Mouse (Mus musculus): ENCODE measurements around the gene Acod1. TPM values are rescaled to one million over a fixed set of nuclear protein-coding genes. Genes with fewer than 3 reads are reported as not detected.
A peak's percentile ranks its signal among the peaks of the same experiment; 100 is the strongest.

Gene Acod1
- total and polyA plus RNA-seq, 2 experiments = 0.07 to 0.09 TPM

DNA sequence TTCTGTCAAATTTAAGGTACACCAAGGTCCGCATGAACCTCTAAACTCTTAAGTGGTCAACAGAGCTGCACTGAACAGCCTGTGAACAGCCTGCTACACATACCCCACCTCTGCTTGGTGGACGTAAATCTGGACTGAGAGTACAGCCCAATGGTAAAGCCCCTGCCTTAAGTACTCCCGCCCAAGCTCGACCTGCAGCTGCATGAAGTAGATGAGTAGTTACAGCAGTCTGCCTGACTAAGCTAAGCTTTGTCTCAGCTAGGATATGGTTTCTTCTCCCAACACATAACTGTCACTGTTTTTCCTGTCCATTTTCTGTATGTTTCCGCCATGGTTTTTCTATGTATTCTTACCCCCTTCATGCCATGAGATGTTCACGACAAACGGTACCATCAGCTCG is 49.0 kb downstream of the Acod1 start:
- Histone ChIP-seq H3K79me2 (ENCODE audit: control insufficient read depth, insufficient read depth, low read length) (peaks cover 45% of the 10 kb centered on the region), H3K27me3 (ENCODE audit: control insufficient read depth, insufficient read depth, low read length) (no peaks in the 10 kb centered on the region), H3K4me1 (ENCODE audit: control insufficient read depth, insufficient read depth, low read length) (peaks cover 8% of the 10 kb centered on the region), H3K36me3 (ENCODE audit: control insufficient read depth, insufficient read depth, low read length) (peaks cover 23% of the 10 kb centered on the region), H3K27ac (replicated peaks; ENCODE audit: insufficient read depth, low read depth, low read length) (no peak overlapping the region), H3K9ac (ENCODE audit: low read depth, low read length) (no peak overlapping the region), H3K4me3 (ENCODE audit: insufficient read depth, low read depth, low read length) (no peak overlapping the region)
- 94% methylated on average over 8 of the region's 8 CpGs for WGBS
- no peak for DNase-seq (ENCODE audit: extremely low read depth, low read depth, low spot score)
- TF ChIP-seq CTCF (IDR thresholded peaks at IDR 0.05; ENCODE audit: low read depth, low read length) (no peak), POLR2A (IDR thresholded peaks at IDR 0.05; ENCODE audit: extremely low read depth, insufficient read depth, low read length) (no peak)

DNA sequence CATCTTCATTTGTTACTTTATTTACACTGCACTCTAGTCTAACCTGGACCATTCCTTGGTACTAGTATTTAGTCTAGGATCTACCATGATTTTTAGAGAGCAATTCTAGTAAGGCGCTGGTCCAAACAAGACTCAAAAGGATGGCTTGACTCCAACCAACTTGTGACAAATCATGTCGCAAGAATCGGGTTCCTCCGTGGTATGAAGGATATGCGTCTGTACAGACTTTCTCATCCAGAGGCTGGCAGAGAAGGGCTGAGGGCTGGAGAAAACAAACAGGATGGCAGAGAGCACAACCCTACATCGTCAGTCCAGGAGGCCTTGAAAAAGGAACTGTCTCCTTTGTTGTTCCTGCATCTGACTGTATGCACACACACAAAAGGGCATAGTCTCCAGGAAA is 49.8 kb downstream of the Acod1 start:
- 4% methylated on average over 6 of the region's 6 CpGs for WGBS
- H3K36me3 ChIP-seq (ENCODE audit: control insufficient read depth, insufficient read depth, low read length) = peaks cover 18% of the 10 kb centered on the region
- peaks cover 8% of the 10 kb centered on the region for H3K4me1 ChIP-seq (ENCODE audit: control insufficient read depth, insufficient read depth, low read length)
- peak overlapping the region; percentile 31; the same call in 1 of the 2 replicates for H3K27ac ChIP-seq (replicated peaks; ENCODE audit: insufficient read depth, low read depth, low read length)
- H3K79me2 ChIP-seq (ENCODE audit: control insufficient read depth, insufficient read depth, low read length) = peaks cover 37% of the 10 kb centered on the region
- TF ChIP-seq CTCF (IDR thresholded peaks at IDR 0.05; ENCODE audit: low read depth, low read length) (no peak), POLR2A (IDR thresholded peaks at IDR 0.05; ENCODE audit: extremely low read depth, insufficient read depth, low read length) (no peak)
- no peak overlapping the region for H3K9ac ChIP-seq (ENCODE audit: low read depth, low read length)
- peak; percentile 71 for DNase-seq (ENCODE audit: extremely low read depth, low read depth, low spot score)
- no peak overlapping the region for H3K4me3 ChIP-seq (ENCODE audit: insufficient read depth, low read depth, low read length)
- H3K27me3 ChIP-seq (ENCODE audit: control insufficient read depth, insufficient read depth, low read length) = no peaks in the 10 kb centered on the region

DNA sequence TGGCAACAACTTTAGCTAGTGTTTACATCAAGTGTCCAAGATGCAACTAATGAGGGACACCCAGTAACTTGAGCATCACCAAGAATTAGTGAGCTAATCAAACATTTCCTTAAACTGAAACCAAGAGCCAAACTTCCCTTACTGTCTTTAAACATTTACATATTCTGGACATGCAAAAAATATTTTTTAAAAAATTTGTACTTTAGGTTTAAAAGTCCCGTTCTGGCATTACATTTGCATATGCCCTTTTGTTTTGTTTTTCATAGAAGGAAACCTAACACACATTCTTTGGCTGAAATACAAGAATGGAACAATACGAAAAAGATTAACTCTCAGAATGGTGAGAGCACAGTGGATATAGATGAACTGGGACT is 51.4 kb downstream of the Acod1 start:
- 0% methylated on average over 2 of the region's 2 CpGs for WGBS
- TF ChIP-seq POLR2A (IDR thresholded peaks at IDR 0.05; ENCODE audit: extremely low read depth, insufficient read depth, low read length) (no peak), CTCF (IDR thresholded peaks at IDR 0.05; ENCODE audit: low read depth, low read length) (no peak)

DNA sequence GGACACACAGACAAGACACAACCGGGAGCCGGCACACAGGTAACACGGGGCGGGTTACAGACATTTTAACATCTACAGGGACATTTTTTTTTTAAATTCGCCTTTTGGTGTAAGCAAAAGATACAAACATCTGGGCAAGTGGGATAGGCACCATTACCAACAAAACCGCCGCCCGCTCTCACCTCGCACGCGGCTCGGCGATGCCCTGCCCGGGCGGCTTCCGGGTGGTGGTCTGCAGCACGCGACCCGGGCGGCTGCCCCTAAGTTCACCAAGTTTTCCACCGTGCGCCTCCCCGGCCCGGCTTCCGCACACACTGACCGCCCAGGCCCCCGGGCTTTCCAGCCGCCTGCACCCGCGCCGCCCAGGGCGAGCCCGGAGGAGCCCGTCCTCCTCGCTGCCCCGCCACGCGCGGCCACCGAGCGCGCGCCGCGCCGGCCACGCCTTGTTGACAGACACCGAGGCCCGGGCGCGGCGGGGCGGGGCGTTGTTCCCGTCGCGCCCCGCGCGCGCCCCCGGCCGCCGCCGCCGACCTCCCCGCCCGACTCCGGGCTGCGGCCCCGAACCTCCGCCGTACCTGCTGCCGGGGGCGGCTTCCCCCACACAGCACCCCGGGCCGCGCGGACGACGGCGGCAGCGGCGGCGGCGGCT is 51.9 kb downstream of the Acod1 start:
- Histone ChIP-seq H3K4me1 (ENCODE audit: control insufficient read depth, insufficient read depth, low read length) (peaks cover 15% of the 10 kb centered on the region), H3K27me3 (ENCODE audit: control insufficient read depth, insufficient read depth, low read length) (no peaks in the 10 kb centered on the region), H3K36me3 (ENCODE audit: control insufficient read depth, insufficient read depth, low read length) (peaks cover 6% of the 10 kb centered on the region), H3K79me2 (ENCODE audit: control insufficient read depth, insufficient read depth, low read length) (peaks cover 22% of the 10 kb centered on the region), H3K9ac (ENCODE audit: low read depth, low read length) (peak overlapping the region; percentile 99), H3K4me3 (ENCODE audit: insufficient read depth, low read depth, low read length) (peak overlapping the region; percentile 93), H3K27ac (replicated peaks; ENCODE audit: insufficient read depth, low read depth, low read length) (peak overlapping the region; percentile 97)
- no peak for DNase-seq (ENCODE audit: extremely low read depth, low read depth, low spot score)
- under 1% methylated on average over 83 of the region's 86 CpGs for WGBS
- TF ChIP-seq CTCF (IDR thresholded peaks at IDR 0.05; ENCODE audit: low read depth, low read length) (no peak), POLR2A (IDR thresholded peaks at IDR 0.05; ENCODE audit: extremely low read depth, insufficient read depth, low read length) (peak; percentile 66; the same call in 1 of the 2 replicates)

More for the DNA sequence above, 51.4 kb downstream of the Acod1 start:
- H3K9ac ChIP-seq (ENCODE audit: low read depth, low read length) = peak overlapping the region; percentile 99
- DNase-seq (ENCODE audit: extremely low read depth, low read depth, low spot score) = no peak
- H3K4me3 ChIP-seq (ENCODE audit: insufficient read depth, low read depth, low read length) = peak overlapping the region; percentile 93
- H3K4me1 ChIP-seq (ENCODE audit: control insufficient read depth, insufficient read depth, low read length) = peaks cover 15% of the 10 kb centered on the region
- H3K79me2 ChIP-seq (ENCODE audit: control insufficient read depth, insufficient read depth, low read length) = peaks cover 27% of the 10 kb centered on the region
- peak overlapping the region; percentile 95 for H3K27ac ChIP-seq (replicated peaks; ENCODE audit: insufficient read depth, low read depth, low read length)
- H3K36me3 ChIP-seq (ENCODE audit: control insufficient read depth, insufficient read depth, low read length) = peaks cover 6% of the 10 kb centered on the region
- no peaks in the 10 kb centered on the region for H3K27me3 ChIP-seq (ENCODE audit: control insufficient read depth, insufficient read depth, low read length)

DNA sequence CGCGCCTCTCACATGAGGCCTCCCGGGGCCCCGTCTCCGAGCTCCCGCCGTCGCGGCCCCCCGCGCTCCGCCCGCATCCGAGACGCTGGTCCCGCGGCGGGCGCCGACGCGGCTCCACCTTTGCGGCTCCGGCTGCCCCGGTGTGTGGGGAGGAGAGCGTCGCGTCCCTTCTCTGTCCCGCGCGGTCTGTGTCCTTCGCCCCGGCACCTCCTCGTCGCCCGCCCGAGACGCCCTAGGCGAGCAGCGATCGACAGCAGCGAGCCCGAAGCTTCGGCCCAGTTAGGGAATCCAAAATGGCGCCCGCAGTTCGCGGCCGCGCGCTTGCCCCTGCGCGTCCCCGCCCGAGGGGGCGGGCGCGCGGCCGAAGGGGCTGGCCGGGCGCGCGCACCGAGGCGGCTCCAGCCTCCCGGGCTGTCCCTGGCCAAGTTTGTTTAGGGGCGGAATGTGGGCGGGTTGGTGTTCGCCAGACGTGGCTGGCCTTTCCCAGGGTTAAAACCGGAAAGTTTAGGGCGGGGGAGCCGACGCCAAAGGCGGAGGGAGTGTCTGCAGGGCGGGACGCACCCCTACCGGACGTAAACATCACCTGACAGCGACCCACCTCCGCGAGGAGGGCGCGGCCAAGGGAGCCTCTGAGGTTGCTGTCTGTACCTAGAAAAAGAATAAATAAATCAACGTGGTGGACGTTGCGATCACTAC is 52.6 kb downstream of the Acod1 start, which contains the start of gene Fbxl3:
TSS of gene Fbxl3 (minus strand) at position 329 of the 696 bp plus-strand sequence.
- WGBS = under 1% methylated on average over 81 of the region's 88 CpGs
- H3K27me3 ChIP-seq (ENCODE audit: control insufficient read depth, insufficient read depth, low read length) = no peaks in the 10 kb centered on the region
- peaks cover 15% of the 10 kb centered on the region for H3K4me1 ChIP-seq (ENCODE audit: control insufficient read depth, insufficient read depth, low read length)
- peak within 1 kb of the TSS; percentile 99 for H3K9ac ChIP-seq (ENCODE audit: low read depth, low read length)
- peaks cover 20% of the 10 kb centered on the region for H3K79me2 ChIP-seq (ENCODE audit: control insufficient read depth, insufficient read depth, low read length)
- TF ChIP-seq CTCF (IDR thresholded peaks at IDR 0.05; ENCODE audit: low read depth, low read length) (no peak), POLR2A (IDR thresholded peaks at IDR 0.05; ENCODE audit: extremely low read depth, insufficient read depth, low read length) (0 out of 2 replicates have a peak, but pooled peaks have one; percentile 29)
- peak within 1 kb of the TSS; percentile 97 for H3K27ac ChIP-seq (replicated peaks; ENCODE audit: insufficient read depth, low read depth, low read length)
- H3K36me3 ChIP-seq (ENCODE audit: control insufficient read depth, insufficient read depth, low read length) = peaks cover 6% of the 10 kb centered on the region
- DNase-seq (ENCODE audit: extremely low read depth, low read depth, low spot score) = peak; percentile 94
- H3K4me3 ChIP-seq (ENCODE audit: insufficient read depth, low read depth, low read length) = peak within 1 kb of the TSS; percentile 93

Measured in liver, adult 2 months (tissue).